Mouse (Mus musculus): ENCODE results near the gene Fnip1.
"Not testable (repeated sequence)": the region's sequence is repeated elsewhere in the genome, so short reads cannot be mapped to it uniquely, and the experiment has no call there.

Fnip1 gene

DNA sequence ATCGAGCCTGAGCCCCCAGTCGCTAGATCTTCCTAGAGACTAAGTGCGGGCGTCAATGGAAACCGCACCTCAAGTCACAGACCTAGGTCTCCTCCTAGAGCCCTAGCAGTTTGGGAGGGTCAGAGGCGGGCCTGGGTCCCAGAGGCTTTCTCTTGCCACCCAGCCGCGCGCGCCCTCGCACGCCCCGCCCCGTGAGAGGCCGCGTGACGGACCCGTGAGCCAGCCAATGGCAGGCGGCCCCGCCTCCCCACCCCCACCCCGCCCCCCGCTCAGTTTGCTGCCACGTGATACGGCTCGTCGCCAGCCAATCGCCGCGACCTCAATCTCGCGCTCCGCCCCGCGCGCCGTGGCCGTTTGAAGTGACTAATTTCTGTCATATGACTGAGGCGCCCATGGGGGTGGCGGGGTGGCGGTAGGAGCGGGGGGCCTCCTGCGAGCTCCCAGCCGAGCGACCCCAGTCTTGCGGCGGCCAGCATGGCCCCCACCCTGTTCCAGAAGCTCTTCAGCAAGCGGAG lies at the start of gene Fnip1:
Gene Fnip1, plus strand, starts transcription at position 377 of the 515 bp plus-strand sequence.
- peak; percentile 84 to 95 for DNase-seq (ENCODE audit: low spot score in 2 of 2)

DNA sequence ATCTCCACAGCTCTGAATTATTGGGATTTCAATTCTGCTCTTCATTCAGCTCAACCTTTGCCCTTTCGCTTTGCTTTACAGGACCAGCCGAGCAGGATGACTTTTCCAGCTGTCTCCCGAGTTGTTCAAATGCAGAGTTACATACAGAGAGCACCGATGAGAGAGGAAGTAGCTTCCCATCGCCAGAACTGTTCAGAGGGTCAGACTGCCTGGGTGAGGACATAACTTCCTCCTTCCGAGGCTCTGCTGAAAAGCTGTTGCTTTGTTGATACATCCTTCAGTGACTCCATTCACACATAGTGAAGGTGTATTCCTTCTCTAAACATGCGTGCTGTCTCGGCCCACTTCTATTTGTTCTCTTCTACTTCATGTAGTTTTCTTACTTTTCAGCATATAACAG lies 47.6 kb upstream of the Fnip1 start:
- no peak for DNase-seq (ENCODE audit: low spot score in 2 of 2)

DNA sequence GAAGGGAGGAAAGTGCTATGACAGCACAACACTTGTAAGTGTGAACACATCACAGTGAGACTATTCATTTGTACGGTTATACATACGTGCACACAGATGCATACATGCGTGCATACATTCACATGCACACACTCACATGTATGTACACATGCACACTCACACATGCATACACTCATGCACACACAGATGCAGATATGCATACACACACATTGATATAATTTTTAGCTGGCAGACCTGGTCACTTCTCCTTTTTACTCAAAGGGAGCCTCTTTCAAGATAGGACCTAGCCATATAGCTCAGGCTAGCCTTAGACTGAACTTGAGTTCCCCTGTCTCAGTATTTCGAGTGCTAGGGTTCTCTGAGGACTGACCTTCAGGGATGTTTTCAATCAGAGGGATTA lies 46.7 kb upstream of the Fnip1 start:
- no peak for DNase-seq (ENCODE audit: low spot score in 2 of 2)

DNA sequence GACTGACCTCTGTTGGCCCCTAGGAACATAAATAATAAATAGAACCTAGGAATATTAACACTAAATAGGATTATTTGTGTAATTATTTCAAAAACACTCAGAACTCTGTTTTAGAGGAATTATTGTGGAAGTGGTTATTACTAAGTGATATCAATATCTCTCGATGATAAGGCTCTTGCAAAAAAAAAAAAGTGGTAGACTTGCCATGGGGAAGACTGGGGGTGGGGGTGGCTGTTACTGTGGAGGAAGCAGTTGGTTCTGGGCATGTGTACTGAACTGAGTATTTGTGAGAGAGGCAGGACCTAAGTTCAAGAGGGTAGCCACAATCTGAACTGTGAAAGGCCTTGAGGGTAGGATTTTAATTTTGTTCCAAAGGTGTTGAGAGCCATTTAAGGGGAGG lies 41.3 kb upstream of the Fnip1 start:
- no peak for DNase-seq (ENCODE audit: low spot score in 2 of 2)

DNA sequence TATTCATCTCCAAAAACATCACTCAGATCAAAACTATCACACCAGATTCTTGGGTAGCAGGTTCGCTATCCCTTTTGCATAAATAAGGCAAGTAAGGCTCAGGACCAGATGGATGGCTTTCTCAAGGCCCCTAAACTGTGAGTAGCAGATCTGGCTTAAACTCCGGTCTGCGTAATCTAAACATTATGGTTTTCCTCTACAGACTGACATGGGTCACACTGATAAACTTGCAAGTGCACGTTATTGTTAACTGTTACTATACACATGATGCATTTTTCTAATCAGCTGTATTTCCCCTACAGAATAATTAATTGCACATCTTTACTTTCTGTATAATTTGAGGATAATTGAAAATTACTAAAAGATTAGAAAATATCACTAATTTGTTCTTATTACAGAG lies 39.9 kb upstream of the Fnip1 start:
- DNase-seq (ENCODE audit: low spot score in 2 of 2): no peak

DNA sequence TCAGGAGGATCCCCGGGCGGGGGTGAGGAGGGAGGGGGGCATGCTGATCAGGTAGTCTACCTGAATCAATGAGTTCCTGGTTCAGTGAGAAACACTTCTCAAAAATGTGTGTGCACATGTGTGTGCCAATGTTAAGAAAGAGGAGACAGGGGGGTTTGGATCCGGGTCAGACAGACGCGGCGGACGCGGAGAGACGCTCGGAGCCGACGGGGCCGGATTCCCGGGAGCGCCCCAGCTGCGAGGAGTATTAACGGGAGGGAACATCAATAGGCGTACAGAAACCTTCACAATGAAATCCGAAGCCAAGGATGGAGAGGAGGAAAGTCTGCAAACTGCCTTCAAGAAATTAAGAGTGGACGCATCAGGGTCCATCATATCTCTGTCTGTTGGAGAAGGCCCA lies 37.2 kb upstream of the Fnip1 start:
- DNase-seq (ENCODE audit: low spot score in 2 of 2): not testable (repeated sequence)

DNA sequence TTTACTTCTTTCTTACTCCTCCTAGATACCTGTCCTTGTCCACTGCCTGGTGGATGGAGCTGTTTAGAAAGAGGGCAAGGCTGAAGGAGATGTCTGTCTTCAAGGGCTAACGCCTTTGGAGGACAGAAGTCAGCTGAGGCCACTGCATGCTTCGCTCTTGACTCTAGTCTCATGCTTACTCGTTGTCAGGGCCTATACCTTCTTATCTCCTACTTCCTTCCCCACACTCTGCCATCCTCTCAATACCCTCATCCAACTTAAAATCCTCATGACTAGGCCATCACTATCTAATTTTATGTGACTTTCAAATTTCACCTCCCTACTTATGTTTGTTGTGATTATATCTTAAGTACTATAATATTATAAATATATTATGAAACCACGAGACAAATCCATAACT lies 33.1 kb upstream of the Fnip1 start:
- DNase-seq (ENCODE audit: low spot score in 2 of 2): no peak

DNA sequence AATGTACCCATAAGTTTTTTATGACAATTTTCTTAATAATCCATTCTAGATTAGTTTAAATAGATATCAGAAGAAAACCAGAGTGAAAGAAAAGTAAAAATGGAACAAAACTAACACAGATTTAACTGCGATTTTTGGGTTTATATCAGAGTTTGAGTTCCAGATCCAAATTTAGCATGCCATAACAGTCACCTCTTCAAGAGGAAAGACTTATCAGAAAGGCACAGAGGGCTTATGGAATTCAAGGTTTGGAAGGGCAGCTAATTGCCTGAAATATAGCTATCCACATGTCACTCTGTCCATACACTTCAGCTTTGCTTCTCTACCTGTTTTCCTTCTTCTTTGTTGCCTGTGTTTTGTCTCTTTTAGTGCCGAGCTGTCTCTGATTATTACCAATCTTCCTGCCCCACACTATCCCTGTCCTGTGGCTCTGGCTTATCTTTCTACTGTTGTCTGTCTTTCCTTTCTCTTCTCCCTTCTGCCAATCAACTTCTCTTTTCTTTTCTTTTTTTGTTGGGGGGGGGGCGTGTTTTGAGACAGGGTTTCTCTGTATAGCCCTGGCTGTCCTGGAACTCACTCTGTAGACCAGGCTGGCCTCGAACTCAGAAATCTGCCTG lies 31.0 kb upstream of the Fnip1 start:
- DNase-seq (ENCODE audit: low spot score in 2 of 2): no peak

DNA sequence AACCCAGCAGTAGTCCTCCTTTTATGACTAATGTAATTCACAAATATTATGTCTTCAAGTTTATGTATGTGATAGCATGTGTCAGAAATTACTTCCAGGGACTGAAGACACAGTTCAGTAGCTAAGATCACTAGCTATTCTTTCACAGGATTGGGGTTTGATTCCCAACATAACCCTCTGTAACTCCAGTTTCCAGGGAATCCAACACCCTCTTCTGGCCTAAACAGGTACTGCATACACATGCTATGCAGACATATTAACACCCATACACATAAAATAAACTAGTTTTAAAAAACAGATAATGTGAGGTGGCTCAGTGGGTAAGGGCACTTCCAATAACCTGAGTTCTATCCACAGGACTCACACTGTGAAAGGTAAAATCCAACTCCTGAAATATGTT lies 27.4 kb upstream of the Fnip1 start:
- DNase-seq (ENCODE audit: low spot score in 2 of 2): no peak

DNA sequence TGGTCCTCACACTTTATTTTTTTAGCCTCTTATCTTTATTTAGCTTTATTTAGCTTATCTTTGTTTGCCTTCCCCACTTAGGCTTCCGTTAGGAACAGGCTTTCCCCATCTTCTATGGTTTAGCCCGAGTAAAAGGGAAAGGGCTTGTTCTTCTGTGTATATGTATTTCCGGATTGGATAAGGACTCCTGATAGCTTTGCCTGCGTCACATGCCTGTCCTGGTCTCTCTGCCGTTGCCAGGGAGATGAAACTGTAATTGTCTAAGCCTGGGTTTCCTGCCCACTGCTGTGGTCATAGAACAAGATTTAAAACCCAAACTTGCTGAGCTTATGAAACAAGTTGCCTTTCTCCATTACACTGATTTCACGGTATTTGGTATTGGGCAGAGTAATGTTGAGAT lies 25.0 kb upstream of the Fnip1 start:
- DNase-seq (ENCODE audit: low spot score in 2 of 2): no peak

DNA sequence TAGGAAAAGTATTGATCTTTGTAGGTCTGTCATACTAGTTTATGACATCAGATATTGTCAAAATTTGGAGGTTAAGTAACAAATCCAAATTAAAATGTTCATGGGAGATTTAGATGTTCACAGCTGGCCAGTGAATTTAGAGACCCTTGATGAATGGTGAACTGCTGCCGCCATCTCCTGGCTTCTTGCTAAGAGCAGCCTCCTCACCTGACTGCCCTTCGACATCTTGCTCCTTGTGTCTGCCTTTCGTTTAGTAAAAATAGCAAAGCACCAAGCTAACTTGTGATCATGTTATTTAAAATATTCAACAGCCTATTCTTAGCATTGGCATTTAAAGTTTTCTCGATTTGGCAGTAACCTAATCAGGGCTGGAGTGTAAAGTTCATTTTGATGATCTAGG lies 15.0 kb upstream of the Fnip1 start:
- no peak for DNase-seq (ENCODE audit: low spot score in 2 of 2)

DNA sequence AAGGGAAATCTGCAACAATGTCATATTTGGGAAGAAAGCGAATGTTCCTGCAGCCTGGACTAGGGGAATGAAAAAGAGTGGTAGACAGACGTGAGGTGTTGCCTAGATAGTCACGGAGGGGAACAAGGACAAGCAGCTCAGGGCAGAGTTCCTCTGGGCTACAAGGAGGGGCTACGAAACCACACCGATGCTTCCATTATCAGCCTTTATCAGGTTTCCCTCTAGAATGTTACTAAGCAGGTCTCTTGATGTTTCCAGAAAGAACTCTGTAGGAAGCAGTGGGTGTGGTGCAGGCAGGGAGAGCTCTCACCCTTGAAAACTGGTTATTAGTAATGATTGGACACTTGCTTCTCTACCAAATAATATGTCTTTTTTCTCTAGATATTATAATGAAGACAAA lies 11.7 kb upstream of the Fnip1 start:
- DNase-seq (ENCODE audit: low spot score in 2 of 2): no peak

DNA sequence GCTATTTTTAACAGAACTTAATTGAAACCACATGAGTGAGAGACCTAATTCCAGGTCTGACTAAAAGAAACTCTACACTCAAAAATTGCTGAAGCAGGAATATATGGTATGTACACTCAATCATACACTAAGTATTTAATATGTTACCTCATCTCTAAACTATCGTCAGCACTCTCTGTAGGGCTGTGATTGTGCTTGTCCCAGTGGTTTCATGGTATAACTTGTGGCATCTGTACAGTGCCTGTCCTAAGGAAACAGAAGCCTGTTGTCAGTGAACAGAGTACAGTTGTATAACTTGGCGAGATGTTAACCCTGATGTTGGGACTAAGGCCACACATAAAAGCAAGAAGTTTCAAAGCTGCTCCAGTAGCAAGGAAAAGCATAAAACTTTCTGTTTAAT lies 10.9 kb upstream of the Fnip1 start:
- DNase-seq (ENCODE audit: low spot score in 2 of 2): no peak

DNA sequence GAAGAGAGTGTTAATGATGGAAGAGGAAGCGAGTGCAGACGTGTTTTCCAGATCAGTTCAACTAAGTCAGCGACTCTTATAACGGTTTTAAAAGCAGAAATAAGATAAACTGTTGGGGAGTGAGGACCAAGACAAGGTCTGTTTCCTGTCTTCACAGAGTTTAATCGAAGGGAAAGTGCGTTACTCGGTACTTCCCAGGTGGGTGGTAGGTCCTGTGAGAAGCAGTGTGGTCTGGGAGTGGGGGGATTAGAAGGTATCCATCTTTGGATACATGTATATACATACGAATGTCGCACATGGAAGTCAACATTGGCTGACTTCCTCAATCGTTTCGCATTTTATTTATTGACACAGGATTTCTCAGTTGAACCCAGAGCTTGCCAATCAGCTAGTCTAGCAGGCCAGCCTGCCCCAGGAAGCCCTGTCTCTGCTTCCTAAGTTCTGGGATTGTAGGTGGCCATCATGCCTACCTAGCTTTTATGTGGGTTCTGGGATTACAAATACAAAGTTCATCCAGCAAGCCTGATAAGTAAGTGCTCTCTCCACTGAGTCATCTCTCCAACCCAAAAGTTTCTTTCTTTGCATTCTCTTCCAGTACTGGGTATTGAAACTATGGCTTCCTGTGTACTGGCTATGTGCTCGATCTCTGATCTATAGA lies 10.2 kb upstream of the Fnip1 start:
- no peak for DNase-seq (ENCODE audit: low spot score in 2 of 2)

DNA sequence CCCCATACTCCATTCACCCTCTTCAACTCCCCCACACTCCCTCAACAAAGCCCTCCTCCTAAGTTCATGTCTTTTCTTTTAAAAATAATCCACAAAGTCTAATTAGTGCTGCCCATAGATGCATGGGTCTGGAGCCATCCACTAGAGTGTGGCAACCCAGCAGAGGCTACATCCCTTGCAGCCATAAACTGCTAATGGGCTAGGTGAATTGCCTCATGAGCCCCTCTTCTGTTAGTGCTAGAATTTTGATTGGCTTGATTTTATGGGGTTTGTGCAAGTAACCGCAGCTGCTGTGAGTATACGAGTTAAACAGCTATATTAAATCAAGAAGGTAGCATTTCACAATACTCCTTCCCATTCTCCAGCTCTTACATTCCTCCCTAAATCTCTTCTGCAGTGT lies 8.8 kb upstream of the Fnip1 start:
- no peak for DNase-seq (ENCODE audit: low spot score in 2 of 2)

DNA sequence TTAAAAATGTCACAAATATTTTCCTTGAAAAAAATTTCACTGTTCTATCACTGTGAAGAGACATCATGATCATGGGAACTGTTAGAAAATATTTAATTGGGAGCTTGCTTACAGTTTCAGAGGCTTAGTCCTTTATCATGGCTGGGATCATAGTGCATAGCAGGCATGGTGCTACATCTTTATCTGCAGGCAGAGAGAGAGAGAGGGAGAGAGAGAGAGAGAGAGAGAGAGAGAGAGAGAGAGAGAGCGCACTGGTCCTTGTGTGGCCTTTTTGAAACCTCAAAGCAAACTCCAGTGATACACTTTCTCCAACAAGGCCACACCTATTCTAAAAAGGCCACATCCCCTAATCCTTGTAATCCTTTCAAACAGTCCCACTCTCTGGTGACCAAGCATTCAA lies 2.2 kb upstream of the Fnip1 start:
- DNase-seq (ENCODE audit: low spot score in 2 of 2): no peak

DNA sequence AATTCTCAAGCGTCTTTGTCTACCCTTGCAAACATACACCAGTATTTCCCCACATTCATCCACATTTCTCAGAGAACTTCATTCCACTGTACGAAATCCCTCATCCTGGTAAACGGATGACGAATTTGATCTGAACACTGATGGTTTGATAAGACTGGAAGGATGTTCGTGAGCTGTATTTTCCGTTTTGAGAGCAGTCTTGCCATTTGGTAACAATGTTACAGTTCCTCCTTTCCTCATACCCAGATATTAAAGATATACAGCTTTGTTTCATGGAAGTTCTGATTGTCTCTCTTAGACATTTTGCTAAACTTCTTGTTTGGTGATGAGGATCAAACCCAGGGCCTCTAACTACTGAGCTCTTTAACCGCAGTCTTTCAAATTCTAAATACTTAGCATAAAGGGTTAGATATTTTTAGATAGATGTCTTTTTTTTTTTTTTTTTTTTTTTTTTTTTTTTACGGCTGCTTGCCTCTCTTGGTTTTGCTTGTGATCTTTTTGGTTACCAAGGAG lies 633 bp upstream of the Fnip1 start:
- DNase-seq (ENCODE audit: low spot score in 2 of 2): no peak

DNA sequence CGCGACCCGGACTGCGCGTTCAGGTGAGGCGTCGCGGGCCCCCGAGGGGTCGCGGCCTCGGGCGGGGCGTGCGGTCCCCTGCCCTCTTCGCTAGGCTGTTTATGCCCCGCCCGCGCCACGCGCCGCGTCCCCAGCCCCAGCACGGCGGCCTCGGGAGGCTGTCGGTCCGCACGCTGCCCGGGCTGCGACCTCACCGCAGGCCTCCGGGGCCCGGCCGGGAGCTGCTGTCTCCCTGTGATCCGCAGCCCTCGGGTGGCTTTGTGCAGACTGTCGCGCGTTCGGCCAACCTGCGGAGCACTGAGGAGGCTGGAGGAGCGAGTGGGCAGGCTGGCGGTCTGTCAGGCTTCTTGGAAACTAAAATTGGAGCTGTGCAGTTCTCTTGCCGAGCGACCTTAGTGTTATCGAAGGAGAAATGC lies 375 bp downstream of the Fnip1 start:
- peak; percentile 30 to 48 for DNase-seq (ENCODE audit: low spot score in 2 of 2)

DNA sequence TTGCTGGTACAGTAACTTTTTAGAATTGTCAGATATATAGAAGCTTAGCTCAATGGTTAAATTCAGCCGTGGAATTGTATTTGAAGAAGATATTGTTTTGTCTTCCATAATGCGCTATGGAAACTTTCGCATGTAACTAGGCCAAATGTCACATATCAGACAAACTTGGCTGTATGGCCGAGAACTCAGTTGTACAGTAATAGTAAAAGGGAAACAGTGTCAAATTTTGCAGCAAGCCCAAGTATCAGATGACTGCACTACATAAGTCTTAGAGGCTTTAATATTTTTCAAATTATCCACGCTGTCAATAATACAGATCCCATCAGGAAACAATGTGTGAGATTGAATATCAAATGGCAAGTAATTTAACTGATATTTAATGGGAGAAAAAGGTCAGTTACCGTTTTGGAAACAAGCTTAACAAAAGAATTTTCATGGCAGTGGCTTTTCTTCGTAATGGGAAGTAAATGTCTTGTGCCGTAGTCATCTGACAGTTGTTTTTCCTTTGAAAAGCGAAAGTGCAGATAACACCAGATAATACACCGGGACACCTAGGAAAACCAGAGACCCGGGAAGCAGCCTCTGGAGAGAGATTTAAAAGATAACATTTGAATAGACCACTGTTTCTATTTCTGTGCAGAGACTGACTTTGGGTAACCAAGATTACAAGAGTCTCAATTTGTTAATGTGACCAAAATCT lies 1.1 kb downstream of the Fnip1 start:
- DNase-seq (ENCODE audit: low spot score in 2 of 2): no peak

DNA sequence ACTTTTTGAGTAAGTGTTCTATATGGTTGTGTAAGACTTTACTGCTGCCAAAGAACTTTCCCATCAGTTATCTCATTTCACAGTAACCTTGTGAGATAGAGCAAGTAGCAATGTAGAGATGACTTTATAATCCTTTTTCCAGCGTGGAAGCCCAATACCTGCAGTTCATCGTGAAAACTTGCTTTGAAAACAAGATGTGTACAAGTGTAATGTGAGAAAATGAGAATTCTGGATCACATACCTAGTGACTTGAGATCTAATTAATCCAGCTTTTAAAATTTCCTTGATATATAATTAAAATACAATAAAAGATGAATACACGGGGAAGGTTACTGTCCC lies 1.7 kb downstream of the Fnip1 start:
- no peak for DNase-seq (ENCODE audit: low spot score in 2 of 2)

DNA sequence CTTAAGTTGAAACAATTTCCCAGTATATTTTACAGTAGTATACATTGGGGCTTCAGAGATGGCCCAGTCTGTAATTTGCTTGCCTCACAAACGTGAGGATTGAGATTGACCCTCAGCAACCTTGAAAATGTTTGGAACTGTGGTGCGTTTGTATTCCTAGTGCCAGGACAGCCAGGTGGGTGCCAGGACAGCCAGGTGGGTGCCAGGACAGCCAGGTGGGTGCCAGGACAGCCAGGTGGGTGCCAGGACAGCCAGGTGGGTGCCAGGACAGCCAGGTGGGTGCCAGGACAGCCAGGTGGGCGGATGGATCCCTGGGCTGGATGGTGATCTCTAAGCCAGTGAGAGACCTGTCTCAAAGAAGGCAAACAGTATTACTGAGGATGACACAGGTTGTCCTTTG lies 12.8 kb downstream of the Fnip1 start:
- DNase-seq (ENCODE audit: low spot score in 2 of 2): not testable (repeated sequence)

DNA sequence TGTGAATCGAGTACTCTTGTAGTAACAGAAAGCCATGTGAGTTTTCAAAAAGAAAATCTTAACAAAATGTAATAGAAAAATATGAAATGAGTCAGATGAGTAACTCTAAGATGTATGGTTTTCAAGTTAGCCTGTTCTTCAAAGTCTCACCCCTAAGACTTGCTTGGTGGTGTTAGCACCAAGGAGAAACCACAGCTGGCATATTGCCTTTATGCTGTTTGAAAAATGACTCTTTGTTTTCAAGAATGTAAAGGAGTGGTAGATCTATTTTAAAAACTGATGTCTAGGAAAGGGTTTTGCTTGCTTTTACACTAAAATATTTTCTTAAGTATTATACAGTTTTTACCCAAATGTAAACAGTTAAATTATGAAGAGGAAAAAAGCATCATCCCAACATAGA lies 16.5 kb downstream of the Fnip1 start:
- DNase-seq (ENCODE audit: low spot score in 2 of 2): no peak

DNA sequence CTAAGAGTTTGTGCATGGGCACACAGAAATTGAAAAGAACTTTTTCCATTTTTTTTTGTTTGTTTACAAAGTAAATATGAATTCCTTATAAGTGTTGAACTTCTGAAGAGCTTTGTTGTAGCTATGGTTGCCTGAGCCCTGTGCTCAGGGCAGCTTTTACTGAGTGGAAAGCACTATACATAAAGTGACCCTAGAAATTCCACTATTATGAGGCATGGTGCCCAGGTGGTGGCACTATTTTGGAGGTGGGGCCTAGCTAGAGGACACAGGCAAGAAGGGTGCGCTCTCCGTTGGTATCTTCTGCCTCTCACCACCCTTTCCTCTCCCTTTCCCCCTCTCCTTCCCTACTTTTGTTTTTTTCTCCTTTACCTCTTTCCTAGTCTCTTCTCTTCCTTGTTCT lies 18.9 kb downstream of the Fnip1 start:
- no peak for DNase-seq (ENCODE audit: low spot score in 2 of 2)

Data from urinary bladder, postnatal 36 days (tissue).